Mouse (Mus musculus) layer of hippocampus, postnatal 10 days (tissue): ENCODE results near the gene Eml1. TPM values are rescaled to one million over a fixed set of nuclear protein-coding genes. Genes with fewer than 3 reads are reported as not detected.

ENCODE experiments used
- DNase-seq, 2 experiments: peaks; one replicate each; pipeline ENCODE4 v3.0.0; 2021; ENCODE audit warnings: low spot score in 2 of 2
- total RNA-seq, 2 experiments: library from RNA; stranded (reverse); gene quantifications; 2 replicates each; pipeline ENCODE4 v1.2.3; 2021

Eml1 gene
- total RNA-seq, 2 experiments from 2014 or later, result 43.5 to 51.0 TPM

GRCm38 (mm10) chr12:108372241-108372640 lies 1.5 kb downstream of the Eml1 start:
- no peak for DNase-seq

GRCm38 (mm10) chr12:108373611-108374010 lies 2.9 kb downstream of the Eml1 start:
- DNase-seq, result no peak

GRCm38 (mm10) chr12:108374689-108375088 lies 3.9 kb downstream of the Eml1 start:
- DNase-seq, result no peak

- DNase-seq, result peak in 1 of 2 experiments; percentile 35
Measured at GRCm38 (mm10) chr12:108378379-108379133, 7.8 kb downstream of the Eml1 start.

- peak in 1 of 2 experiments; percentile 36 for DNase-seq
Measured at GRCm38 (mm10) chr12:108386476-108387232, 15.9 kb downstream of the Eml1 start.

- DNase-seq, result no peak
Measured at GRCm38 (mm10) chr12:108389718-108390117, 19.0 kb downstream of the Eml1 start.

- DNase-seq, result no peak
Measured at GRCm38 (mm10) chr12:108392254-108393044, 21.7 kb downstream of the Eml1 start.

GRCm38 (mm10) chr12:108393082-108393481 lies 22.3 kb downstream of the Eml1 start:
- no peak for DNase-seq

- DNase-seq, result peak in 1 of 2 experiments; percentile 46
Measured at GRCm38 (mm10) chr12:108393637-108394036, 22.9 kb downstream of the Eml1 start.

- DNase-seq, result no peak
Measured at GRCm38 (mm10) chr12:108394534-108395284, 24.0 kb downstream of the Eml1 start.

GRCm38 (mm10) chr12:108395285-108395660 lies 24.5 kb downstream of the Eml1 start:
- peak in 1 of 2 experiments; percentile 40 for DNase-seq

- DNase-seq, result peak in 1 of 2 experiments; percentile 53
Measured at GRCm38 (mm10) chr12:108396081-108396947, 25.6 kb downstream of the Eml1 start.

- DNase-seq, result no peak
Measured at GRCm38 (mm10) chr12:108398681-108399080, 27.9 kb downstream of the Eml1 start.

GRCm38 (mm10) chr12:108399191-108399590 lies 28.4 kb downstream of the Eml1 start:
- no peak for DNase-seq

- no peak for DNase-seq
Measured at GRCm38 (mm10) chr12:108400951-108401350, 30.2 kb downstream of the Eml1 start.

- DNase-seq, result no peak
Measured at GRCm38 (mm10) chr12:108403957-108404356, 33.2 kb downstream of the Eml1 start.

GRCm38 (mm10) chr12:108409100-108409499 lies 38.3 kb downstream of the Eml1 start:
- DNase-seq, result no peak

- DNase-seq, result no peak
Measured at GRCm38 (mm10) chr12:108410416-108411208, 39.9 kb downstream of the Eml1 start.

- no peak for DNase-seq
Measured at GRCm38 (mm10) chr12:108414932-108415331, 44.2 kb downstream of the Eml1 start.
